ENCODE assay signal across 8 mouse cellular contexts in the genomic region with DNA sequence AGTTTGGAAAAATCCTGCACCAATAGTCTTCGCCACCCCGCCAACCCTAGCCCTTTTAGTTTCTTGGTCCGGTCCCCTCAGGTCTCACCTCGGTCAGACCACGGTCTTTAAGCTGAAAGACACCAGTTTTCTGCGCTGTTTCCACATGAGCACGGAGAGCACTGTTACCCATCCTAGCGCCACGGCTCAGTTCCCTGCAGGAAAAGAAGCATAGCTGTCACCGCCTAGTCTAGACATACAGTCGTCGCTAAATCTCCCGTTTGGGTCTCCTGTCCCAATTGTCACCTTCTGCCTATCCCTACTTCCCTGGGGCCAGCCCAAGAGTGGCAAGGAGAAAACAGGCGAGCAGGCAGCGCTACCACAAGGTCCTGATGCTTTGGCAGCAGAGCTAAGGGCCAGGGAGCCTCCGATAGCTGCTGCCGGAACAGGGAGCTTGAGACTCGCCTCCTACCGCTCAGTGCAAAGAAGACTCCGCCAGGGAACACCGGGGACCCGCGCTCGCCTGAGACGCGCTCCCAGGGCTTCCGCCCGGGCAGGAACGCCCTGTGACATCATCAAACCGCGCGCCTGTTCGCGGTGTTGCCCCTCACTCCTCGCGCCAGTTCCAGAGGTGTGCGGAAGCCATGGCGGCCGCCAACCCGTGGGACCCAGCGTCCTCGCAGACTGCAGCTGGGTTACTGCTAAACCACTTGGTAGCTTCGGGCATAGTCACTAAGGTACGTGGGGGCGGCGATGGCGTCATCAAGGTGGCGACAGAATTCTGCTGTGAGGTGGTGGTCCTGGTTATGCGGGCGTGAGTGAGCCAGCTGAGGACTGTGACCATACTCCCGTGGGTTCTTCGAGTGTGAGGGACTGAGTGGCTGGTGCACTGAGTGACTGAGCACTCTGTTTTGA. TPM values are rescaled to one million over a fixed set of nuclear protein-coding genes. Genes with fewer than 3 reads are reported as not detected.
DNase-seq lines count a peak whose midpoint lies in the region; ATAC-seq lines count a peak whose summit lies in the region.

A gene (plus strand): TSS at position 554 of the 894 bp plus-strand sequence.
A gene (minus strand): TSS at position 691 of the 894 bp plus-strand sequence.

- H3K4me3 ChIP-seq in embryonic facial prominence, embryonic 14.5 days (ENCODE audit: low read depth, low read length), result peak within 1 kb of the TSS; percentile 77
- H3K4me3 ChIP-seq in kidney, embryonic 14.5 days (ENCODE audit: low read length), result peak within 1 kb of the TSS; percentile 86
- H3K4me3 ChIP-seq in limb, embryonic 15.5 days, result peak within 1 kb of the TSS; percentile 92

- DNase-seq in 3T3-L1 (ENCODE audit: low read depth, low spot score), result peak; percentile 92
- peak; percentile 75 to 85 for DNase-seq in adrenal gland, postnatal 4 days (ENCODE audit: low spot score in 2 of 2)
- peak; percentile 95 for DNase-seq in embryonic facial prominence, embryonic 14.5 days (ENCODE audit: low spot score)
- DNase-seq in heart, adult 9 months (ENCODE audit: low spot score in 2 of 2), result peak; percentile 89 to 91
- peak; percentile 71 to 88 for DNase-seq in monocyte, adult 2 months (ENCODE audit: low read depth in 1 of 2, low spot score in 2 of 2)
- DNase-seq in spleen, postnatal 36 days (ENCODE audit: low spot score in 2 of 2), result peak; percentile 87

- peak within 1 kb of the TSS; percentile 94 for H3K27ac ChIP-seq in embryonic facial prominence, embryonic 14.5 days (replicated peaks; ENCODE audit: low read depth, low read length)
- H3K27ac ChIP-seq in kidney, embryonic 14.5 days (ENCODE audit: low read depth, low read length), result peak within 1 kb of the TSS; percentile 83
- peak within 1 kb of the TSS; percentile 95 for H3K27ac ChIP-seq in limb, embryonic 15.5 days

- peak within 1 kb of the TSS; percentile 89 for H3K9ac ChIP-seq in embryonic facial prominence, embryonic 14.5 days (ENCODE audit: low read depth, low read length)
- H3K9ac ChIP-seq in kidney, embryonic 14.5 days (ENCODE audit: low read depth, low read length), result peak within 1 kb of the TSS; percentile 72
- H3K9ac ChIP-seq in limb, embryonic 15.5 days, result peak within 1 kb of the TSS; percentile 83

- no peaks in the 10 kb centered on the region for H3K9me3 ChIP-seq in embryonic facial prominence, embryonic 14.5 days (ENCODE audit: control insufficient read depth, low read length)
- H3K9me3 ChIP-seq in kidney, embryonic 14.5 days (ENCODE audit: control insufficient read depth, low read length), result no peaks in the 10 kb centered on the region
- H3K9me3 ChIP-seq in limb, embryonic 15.5 days, result no peaks in the 10 kb centered on the region

- H3K4me1 ChIP-seq in embryonic facial prominence, embryonic 14.5 days (ENCODE audit: control insufficient read depth, insufficient read depth, low read length), result peaks cover 6% of the 10 kb centered on the region
- peaks cover 15% of the 10 kb centered on the region; the same call in 1 of the 2 replicates for H3K4me1 ChIP-seq in kidney, embryonic 14.5 days (ENCODE audit: control insufficient read depth, insufficient read depth, low read length)
- peaks cover 15% of the 10 kb centered on the region for H3K4me1 ChIP-seq in limb, embryonic 15.5 days

- WGBS in embryonic facial prominence, embryonic 14.5 days, result 1% methylated on average over 49 of the region's 52 CpGs
- WGBS in kidney, embryonic 14.5 days, result under 1% methylated on average over 52 of the region's 52 CpGs
- WGBS in limb, embryonic 15.5 days, result under 1% methylated on average over 52 of the region's 52 CpGs

- no peaks in the 10 kb centered on the region for H3K27me3 ChIP-seq in embryonic facial prominence, embryonic 14.5 days (replicated peaks; ENCODE audit: control insufficient read depth, insufficient read depth, low read length)
- no peaks in the 10 kb centered on the region for H3K27me3 ChIP-seq in kidney, embryonic 14.5 days (ENCODE audit: control insufficient read depth, insufficient read depth, low read length)
- H3K27me3 ChIP-seq in limb, embryonic 15.5 days, result no peaks in the 10 kb centered on the region

- ATAC-seq in embryonic facial prominence, embryonic 14.5 days (ENCODE audit: low read depth), result peak; percentile 96
- peak; percentile 96 for ATAC-seq in kidney, embryonic 14.5 days (ENCODE audit: low FRiP score, low TSS enrichment)
- peak; percentile 92 for ATAC-seq in limb, embryonic 15.5 days (ENCODE audit: insufficient number of reproducible peaks, low FRiP score, low TSS enrichment, low read depth)

- H3K36me3 ChIP-seq in embryonic facial prominence, embryonic 14.5 days (ENCODE audit: control insufficient read depth, insufficient read depth, low read length), result peaks cover 24% of the 10 kb centered on the region
- H3K36me3 ChIP-seq in kidney, embryonic 14.5 days (ENCODE audit: control insufficient read depth, insufficient read depth, low read length), result peaks cover 13% of the 10 kb centered on the region; the same call in 1 of the 2 replicates
- H3K36me3 ChIP-seq in limb, embryonic 15.5 days, result peaks cover 12% of the 10 kb centered on the region

- peak within 1 kb of the TSS; percentile 73 for H3K4me2 ChIP-seq in embryonic facial prominence, embryonic 14.5 days (ENCODE audit: low read depth, low read length)
- H3K4me2 ChIP-seq in kidney, embryonic 14.5 days (replicated peaks; ENCODE audit: low read depth, low read length), result peak within 1 kb of the TSS; percentile 73
- peak within 1 kb of the TSS; percentile 64 for H3K4me2 ChIP-seq in limb, embryonic 15.5 days

RNA-seq across cellular contexts. Expression of the first gene that starts in this region (rescaled TPM):
- 10 to 100 TPM; 20.6 to 24.1 TPM for total RNA-seq in adrenal gland, postnatal 4 days (2021)
- 17.7 and 22.7 TPM in 2 replicates for polyA plus RNA-seq in embryonic facial prominence, embryonic 14.5 days (2014; fragmentation: Nextera tagmentation; extraction: Ambion mirVana)
- polyA plus RNA-seq in kidney, embryonic 14.5 days (2014; fragmentation: Nextera tagmentation; extraction: Ambion mirVana), result 23.3 and 27.4 TPM in 2 replicates
- polyA plus RNA-seq in limb, embryonic 15.5 days (2015; fragmentation: Nextera tagmentation; extraction: Ambion mirVana), result 21.8 and 23.2 TPM in 2 replicates

RNA-seq across cellular contexts. Expression of the second gene that starts in this region (rescaled TPM):
- 10 to 100 TPM; 17.3 to 21.9 TPM for total RNA-seq in adrenal gland, postnatal 4 days (2021)
- 16.7 and 19.9 TPM in 2 replicates for polyA plus RNA-seq in embryonic facial prominence, embryonic 14.5 days (2014; fragmentation: Nextera tagmentation; extraction: Ambion mirVana)
- polyA plus RNA-seq in kidney, embryonic 14.5 days (2014; fragmentation: Nextera tagmentation; extraction: Ambion mirVana), result 19.0 and 19.9 TPM in 2 replicates
- polyA plus RNA-seq in limb, embryonic 15.5 days (2015; fragmentation: Nextera tagmentation; extraction: Ambion mirVana), result 24.4 and 25.4 TPM in 2 replicates

Comparison
In these comparisons a context has a peak if more than half of its experiments do, and no peak if none do; other contexts are left out.
1. Peak in every context shown above with its lines: DNase-seq, ATAC-seq, H3K4me3 ChIP-seq and H3K27ac ChIP-seq.